Mouse (Mus musculus) MEL (cell line): ENCODE measurements around the gene Psmc3. TPM values are rescaled to one million over a fixed set of nuclear protein-coding genes. Genes with fewer than 3 reads are reported as not detected.

Source experiments
- DNase-seq: peaks from one replicate; pipeline ENCODE4 v3.0.0; 2011; ENCODE audit warnings: low read depth, low spot score
- H3K27ac ChIP-seq: 2 replicates; pipeline ENCODE4 v1.5.1; 2012; ENCODE audit warnings: low read depth, mild to moderate bottlenecking, control low read depth, low read length, moderate library complexity; ENCODE audit not compliant: control insufficient read depth
- H3K27me3 ChIP-seq, 2 experiments: fragments of 150-350 bp in 1 of 2; sonication (generic) in 1 of 2; 2 replicates each; pipeline ENCODE4 v1.6.1; 2012; ENCODE audit warnings: low read length in 2 of 2, mild to moderate bottlenecking in 2 of 2, improper control_type of control experiment in 1 of 2, moderate library complexity in 1 of 2; ENCODE audit not compliant: insufficient read depth in 2 of 2, control insufficient read depth in 1 of 2
- H3K36me3 ChIP-seq, 2 experiments: 2 replicates each; pipeline ENCODE4 v1.6.1; 2012 to 2014; ENCODE audit warnings: low read length in 2 of 2, improper control_type of control experiment in 1 of 2, inconsistent platforms in 1 of 2, mild to moderate bottlenecking in 1 of 2; ENCODE audit not compliant: insufficient read depth in 2 of 2, control insufficient read depth in 1 of 2
- H3K4me1 ChIP-seq, 2 experiments: fragments of 150-350 bp in 1 of 2; sonication (generic) in 1 of 2; 2 replicates each; pipeline ENCODE4 v1.6.1; 2012; ENCODE audit warnings: low read length in 2 of 2, improper control_type of control experiment in 1 of 2, mild to moderate bottlenecking in 1 of 2; ENCODE audit not compliant: insufficient read depth in 2 of 2, control insufficient read depth in 1 of 2
- H3K4me3 ChIP-seq, 2 experiments: fragments of 150-350 bp in 1 of 2; sonication (generic) in 1 of 2; 2 replicates each; pipeline ENCODE4 v1.5.1; 2012; ENCODE audit warnings: low read depth in 2 of 2, low read length in 2 of 2, mild to moderate bottlenecking in 2 of 2, moderate library complexity in 2 of 2, control low read depth in 1 of 2, improper control_type of control experiment in 1 of 2; ENCODE audit not compliant: control insufficient read depth in 1 of 2, insufficient read depth in 1 of 2
- H3K79me2 ChIP-seq: 2 replicates; pipeline ENCODE4 v1.6.1; 2012; ENCODE audit warnings: mild to moderate bottlenecking, low read length, moderate library complexity; ENCODE audit not compliant: control insufficient read depth, poor library complexity, insufficient read depth
- H3K9ac ChIP-seq: 2 replicates; pipeline ENCODE4 v1.6.1; 2012; ENCODE audit warnings: low read depth, mild to moderate bottlenecking, control low read depth, low read length, moderate library complexity; ENCODE audit not compliant: control insufficient read depth, poor library complexity, severe bottlenecking
- H3K9me3 ChIP-seq: fragments of 150-350 bp; sonication (generic); replicated peaks from 2 replicates; pipeline ENCODE4 v1.6.1; 2012; ENCODE audit warnings: mild to moderate bottlenecking, low read length, improper control_type of control experiment, moderate library complexity; ENCODE audit not compliant: insufficient read depth
- BHLHE40 ChIP-seq: IDR thresholded peaks from 2 replicates; pipeline ENCODE4 v1.6.1; 2012; ENCODE audit warnings: low read depth, mild to moderate bottlenecking, inconsistent platforms, low read length, improper control_type of control experiment, borderline replicate concordance
- CHD1 ChIP-seq: IDR thresholded peaks from 2 replicates; pipeline ENCODE4 v1.6.1; 2012; ENCODE audit warnings: low read depth, mild to moderate bottlenecking, inconsistent platforms, low read length, improper control_type of control experiment
- ELF1 ChIP-seq: IDR thresholded peaks from 2 replicates; pipeline ENCODE4 v1.6.1; 2014; ENCODE audit warnings: low read depth, mild to moderate bottlenecking, inconsistent platforms, low read length, improper control_type of control experiment, moderate library complexity
- EP300 ChIP-seq, 2 experiments: IDR thresholded peaks; 2 replicates each; pipeline ENCODE4 v1.6.1; 2011; ENCODE audit warnings: improper control_type of control experiment in 2 of 2, low read length in 2 of 2, low read depth in 1 of 2, mild to moderate bottlenecking in 1 of 2
- GATA1 ChIP-seq: IDR thresholded peaks from 2 replicates; pipeline ENCODE4 v1.6.1; 2011; ENCODE audit warnings: low read depth, low read length, improper control_type of control experiment
- HCFC1 ChIP-seq: IDR thresholded peaks from 2 replicates; pipeline ENCODE4 v1.6.1; 2012; ENCODE audit warnings: low read depth, mild to moderate bottlenecking, inconsistent platforms, low read length, improper control_type of control experiment, moderate library complexity
- JUND ChIP-seq: IDR thresholded peaks from 2 replicates; pipeline ENCODE4 v1.6.1; 2011; ENCODE audit warnings: low read depth, mild to moderate bottlenecking, improper control_type of control experiment, low read length
- KAT2A ChIP-seq: conservative IDR thresholded peaks from 2 replicates; pipeline ENCODE4 v1.6.1; 2012; ENCODE audit warnings: low read depth, low read length, improper control_type of control experiment, inconsistent platforms
- MAFK ChIP-seq: IDR thresholded peaks from 2 replicates; pipeline ENCODE4 v1.6.1; 2011; ENCODE audit warnings: low read depth, mild to moderate bottlenecking, low read length, improper control_type of control experiment, borderline replicate concordance
- MAX ChIP-seq: IDR thresholded peaks from 2 replicates; pipeline ENCODE4 v1.6.1; 2011; ENCODE audit warnings: low read length, improper control_type of control experiment
- MAZ ChIP-seq: IDR thresholded peaks from 2 replicates; pipeline ENCODE4 v1.6.1; 2012; ENCODE audit warnings: low read depth, mild to moderate bottlenecking, inconsistent platforms, low read length, improper control_type of control experiment
- MXI1 ChIP-seq: IDR thresholded peaks from 2 replicates; pipeline ENCODE4 v1.6.1; 2011; ENCODE audit warnings: mild to moderate bottlenecking, low read depth, low read length, improper control_type of control experiment
- MYB ChIP-seq: IDR thresholded peaks from 2 replicates; pipeline ENCODE4 v1.6.1; 2011; ENCODE audit warnings: mild to moderate bottlenecking, low read depth, low read length, improper control_type of control experiment
- NELFE ChIP-seq: IDR thresholded peaks from 2 replicates; pipeline ENCODE4 v1.6.1; 2011; ENCODE audit warnings: low read depth, low read length, improper control_type of control experiment
- POLR2A ChIP-seq, 2 experiments: IDR thresholded peaks; 2 replicates each; pipeline ENCODE4 v1.6.1; 2011 to 2012; ENCODE audit warnings: low read length in 2 of 2, mild to moderate bottlenecking in 2 of 2, control low read depth in 1 of 2, improper control_type of control experiment in 1 of 2, low read depth in 1 of 2, moderate library complexity in 1 of 2; ENCODE audit not compliant: control insufficient read depth in 1 of 2, insufficient read depth in 1 of 2, poor library complexity in 1 of 2
- POLR2AphosphoS5 ChIP-seq: IDR thresholded peaks from 2 replicates; pipeline ENCODE4 v1.6.1; 2012; ENCODE audit warnings: low read depth, borderline replicate concordance, mild to moderate bottlenecking, inconsistent platforms, low read length, moderate library complexity, mixed read lengths
- SMC3 ChIP-seq: IDR thresholded peaks from 2 replicates; pipeline ENCODE4 v1.6.1; 2011; ENCODE audit warnings: low read depth, low read length, improper control_type of control experiment
- TCF12 ChIP-seq: IDR thresholded peaks from 2 replicates; pipeline ENCODE4 v1.6.1; 2014; ENCODE audit warnings: low read depth, mild to moderate bottlenecking, inconsistent platforms, low read length, improper control_type of control experiment, moderate library complexity
- USF2 ChIP-seq, 2 experiments: IDR thresholded peaks; 2 replicates each; pipeline ENCODE4 v1.6.1; 2011 to 2012; ENCODE audit warnings: improper control_type of control experiment in 2 of 2, low read length in 2 of 2, borderline replicate concordance in 1 of 2, inconsistent platforms in 1 of 2, low read depth in 1 of 2, mild to moderate bottlenecking in 1 of 2; ENCODE audit not compliant: insufficient read depth in 1 of 2
- ZMIZ1 ChIP-seq: IDR thresholded peaks from 2 replicates; pipeline ENCODE4 v1.6.1; 2012; ENCODE audit warnings: low read depth, mild to moderate bottlenecking, inconsistent platforms, low read length, improper control_type of control experiment, moderate library complexity
- polyA plus RNA-seq, 2 experiments: library from polyadenylated mRNA; stranded (reverse) in 1 of 2; unstranded in 1 of 2; fragments of >175 nt in 1 of 2; fragments of >200 nt in 1 of 2; gene quantifications; 2 replicates each; pipeline versions ENCODE4 v1.2.1 to v1.2.4; 2012; ENCODE audit warnings: low replicate concordance in 2 of 2, low read depth in 1 of 2; ENCODE audit not compliant: insufficient read length in 2 of 2, insufficient read depth in 1 of 2, missing spikeins in 1 of 2
- total RNA-seq: library from RNA; depleted of rRNA; stranded (reverse); fragments of 300-350 nt; gene quantifications from 2 replicates; pipeline ENCODE4 v1.2.3, GENCODE M21; 2012

Gene Psmc3
- total and polyA plus RNA-seq, 3 experiments: 259 to 1,459 (median 428) TPM

- Histone ChIP-seq H3K27me3 (no peaks in the 10 kb centered on the region), H3K4me1 (peaks cover 5 to 16% of the 10 kb centered on the region in 2 experiments), H3K9ac (no peak overlapping the region), H3K9me3 (no peaks in the 10 kb centered on the region), H3K4me3 (no peak overlapping the region), H3K36me3 (peaks cover 0 to 10% of the 10 kb centered on the region in 2 experiments; a peak in 2 of 4 replicates), H3K27ac (no peak overlapping the region), H3K79me2 (no peaks in the 10 kb centered on the region)
- DNase-seq: no peak
- TF ChIP-seq EP300 (IDR thresholded peaks at IDR 0.05; ENCODE audit: low read depth in 1 of 2, low read length in 2 of 2) (no peak), POLR2AphosphoS5 (peak; percentile 84; the same call in 1 of the 2 replicates)
Measured at GRCm38 (mm10) chr2:91080784-91081513, 27.1 kb downstream of the Psmc3 start.

GRCm38 (mm10) chr2:91081775-91082695 lies 28.2 kb downstream of the Psmc3 start, which contains the start of gene Spi1:
Spi1 (plus strand) TSS chr2:91082390.
- Histone ChIP-seq H3K27me3 (no peaks in the 10 kb centered on the region), H3K4me3 (peak within 1 kb of the TSS; percentile 24 to 35), H3K9ac (peak within 1 kb of the TSS; percentile 63), H3K4me1 (peaks cover 5 to 16% of the 10 kb centered on the region in 2 experiments), H3K79me2 (peaks cover 1% of the 10 kb centered on the region; the same call in 1 of the 2 replicates), H3K27ac (peak within 1 kb of the TSS; percentile 63), H3K9me3 (no peaks in the 10 kb centered on the region), H3K36me3 (peaks cover 0 to 10% of the 10 kb centered on the region in 2 experiments; a peak in 2 of 4 replicates)
- TF ChIP-seq MYB (no peak), KAT2A (no peak), NELFE (no peak), POLR2AphosphoS5 (peak; percentile 96; the same call in 1 of the 2 replicates), HCFC1 (no peak)
- no peak for DNase-seq

DNA sequence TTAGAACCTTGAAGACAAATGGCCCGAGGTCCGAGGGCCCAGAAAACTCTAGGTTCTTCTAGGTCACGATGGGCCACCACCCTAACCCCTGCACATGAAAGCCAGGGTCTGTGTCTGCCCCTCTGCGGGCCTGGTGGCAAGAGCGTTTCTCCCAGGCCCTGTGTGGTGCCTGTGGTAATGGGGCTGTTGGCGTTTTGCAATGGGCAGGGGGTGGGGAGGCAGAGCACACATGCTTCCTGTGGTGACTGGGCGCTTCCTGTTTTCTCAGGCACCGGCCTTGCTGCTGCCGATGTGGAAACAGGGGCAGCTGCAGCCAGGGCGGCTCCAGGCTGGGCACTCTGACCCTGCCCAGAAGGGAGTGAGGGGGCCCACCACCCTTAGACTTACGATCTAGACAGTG lies 29.0 kb downstream of the Psmc3 start:
- Histone ChIP-seq H3K79me2 (peaks cover 1% of the 10 kb centered on the region; the same call in 1 of the 2 replicates), H3K4me3 (peak overlapping the region; percentile 24 to 35), H3K9ac (peak overlapping the region; percentile 63), H3K4me1 (peaks cover 5 to 24% of the 10 kb centered on the region in 2 experiments), H3K9me3 (no peaks in the 10 kb centered on the region), H3K36me3 (peaks cover 0 to 18% of the 10 kb centered on the region in 2 experiments; a peak in 2 of 4 replicates), H3K27me3 (no peaks in the 10 kb centered on the region), H3K27ac (peak overlapping the region; percentile 63)
- DNase-seq: peak; percentile 88
- TF ChIP-seq MXI1: peak; percentile 83
- TF ChIP-seq ZMIZ1: peak; percentile 26; the same call in 1 of the 2 replicates
- TF ChIP-seq MYB: no peak
- peak; percentile 47; the same call in 1 of the 2 replicates for TF ChIP-seq TCF12
- TF ChIP-seq MAX: peak; percentile 82
- no peak for TF ChIP-seq GATA1
- peak; percentile 74 for TF ChIP-seq ELF1
- TF ChIP-seq KAT2A: no peak
- 0 out of 2 replicates have a peak, but pooled peaks have one; percentile 42 for TF ChIP-seq JUND
- no peak for TF ChIP-seq CHD1
- peak; percentile 66; a peak in 3 of 4 replicates for TF ChIP-seq POLR2A (IDR thresholded peaks at IDR 0.05; ENCODE audit: control insufficient read depth in 1 of 2, insufficient read depth in 1 of 2, low read depth in 1 of 2, low read length in 2 of 2, poor library complexity in 1 of 2)
- TF ChIP-seq BHLHE40: 0 out of 2 replicates have a peak, but pooled peaks have one; percentile 34
- TF ChIP-seq SMC3: no peak
- TF ChIP-seq HCFC1: peak; percentile 75
- TF ChIP-seq MAZ: peak; percentile 63
- no peak for TF ChIP-seq USF2 (IDR thresholded peaks at IDR 0.05; ENCODE audit: borderline replicate concordance in 1 of 2, insufficient read depth in 1 of 2, low read depth in 1 of 2, low read length in 2 of 2)
- TF ChIP-seq MAFK: no peak
